Mouse (Mus musculus) limb, embryonic 12.5 days (tissue): Measurements from ENCODE around the gene Ergic1. TPM values are rescaled to one million over a fixed set of nuclear protein-coding genes. Genes with fewer than 3 reads are reported as not detected.

Source experiments
- ATAC-seq: fragments of 200-750 bp; cut with Nextera tagmentation; 2 replicates; pipeline ENCODE4 v1.8.0; 2017; ENCODE audit warnings: low read depth, moderate TSS enrichment; ENCODE audit not compliant: insufficient number of reproducible peaks, insufficient read depth, low FRiP score, low TSS enrichment
- H3K27ac ChIP-seq: fragments of 300-500 bp; sonication (generic); 2 replicates; pipeline ENCODE4 v1.5.1; 2016; ENCODE audit warnings: mild to moderate bottlenecking, moderate library complexity
- H3K27me3 ChIP-seq: fragments of 300-500 bp; sonication (generic); 2 replicates; pipeline ENCODE4 v1.6.1; 2016; ENCODE audit warnings: mild to moderate bottlenecking, moderate library complexity
- H3K36me3 ChIP-seq: fragments of 300-500 bp; sonication (generic); 2 replicates; pipeline ENCODE4 v1.6.1; 2016; ENCODE audit warnings: mild to moderate bottlenecking, moderate library complexity
- H3K4me1 ChIP-seq: fragments of 300-500 bp; sonication (generic); replicated peaks from 2 replicates; pipeline ENCODE4 v1.6.1; 2016
- H3K4me2 ChIP-seq: fragments of 300-500 bp; sonication (generic); 2 replicates; pipeline ENCODE4 v1.6.1; 2016; ENCODE audit warnings: mild to moderate bottlenecking, moderate library complexity
- H3K4me3 ChIP-seq: fragments of 300-500 bp; sonication (generic); replicated peaks from 2 replicates; pipeline ENCODE4 v1.5.1; 2016; ENCODE audit warnings: mild to moderate bottlenecking
- H3K9ac ChIP-seq: fragments of 300-500 bp; sonication (generic); replicated peaks from 2 replicates; pipeline ENCODE4 v1.6.1; 2016; ENCODE audit warnings: mild to moderate bottlenecking, moderate library complexity
- H3K9me3 ChIP-seq: fragments of 300-500 bp; sonication (generic); 2 replicates; pipeline ENCODE4 v1.6.1; 2016; ENCODE audit warnings: mild to moderate bottlenecking, moderate library complexity
- WGBS: fragments of 180-500 bp; shearing (Covaris S2); methylation state at CpG from one replicate; pipeline ENCODE4 v1.1.7; 2016; 5-methylcytosine and 5-hydroxymethylcytosine counted together
- polyA plus RNA-seq: library from polyadenylated mRNA; unstranded; fragments of >200 nt; fragmentation: Nextera tagmentation; extraction: Ambion mirVana; gene quantifications from 2 replicates; pipeline ENCODE4 v1.2.1, GENCODE M21; 2016

The Ergic1 gene
- polyA plus RNA-seq, 1 experiment from 2014 or later, result 90.7 TPM

GRCm38 (mm10) chr17:26564439-26564838, 3.1 kb downstream of the Ergic1 start:
- Histone ChIP-seq H3K36me3 (peaks cover 61% of the 10 kb centered on the region), H3K4me2 (no peak overlapping the region), H3K9me3 (peaks cover 10% of the 10 kb centered on the region; the same call in 1 of the 2 replicates), H3K9ac (no peak overlapping the region), H3K27me3 (no peaks in the 10 kb centered on the region), H3K27ac (no peak overlapping the region), H3K4me1 (peaks cover 18% of the 10 kb centered on the region), H3K4me3 (no peak overlapping the region)
- no peak for ATAC-seq
- WGBS, result 86% methylated on average over 9 of the region's 9 CpGs

- WGBS, result 50% methylated on average over 8 of the region's 8 CpGs
- Histone ChIP-seq H3K4me3 (no peak overlapping the region), H3K36me3 (peaks cover 88% of the 10 kb centered on the region), H3K27ac (no peak overlapping the region), H3K27me3 (no peaks in the 10 kb centered on the region), H3K9ac (no peak overlapping the region), H3K9me3 (peaks cover 10% of the 10 kb centered on the region; the same call in 1 of the 2 replicates), H3K4me1 (peaks cover 8% of the 10 kb centered on the region), H3K4me2 (no peak overlapping the region)
- no peak for ATAC-seq
Observed at GRCm38 (mm10) chr17:26567142-26567817, 6.0 kb downstream of the Ergic1 start.

GRCm38 (mm10) chr17:26567818-26568173, 6.5 kb downstream of the Ergic1 start:
- no peaks in the 10 kb centered on the region for H3K27me3 ChIP-seq
- WGBS, result 95% methylated on average over 4 of the region's 4 CpGs

GRCm38 (mm10) chr17:26569594-26570350, 8.5 kb downstream of the Ergic1 start:
- no peak overlapping the region for H3K9ac ChIP-seq
- H3K9me3 ChIP-seq, result peaks cover 10% of the 10 kb centered on the region; the same call in 1 of the 2 replicates
- H3K4me1 ChIP-seq, result no peaks in the 10 kb centered on the region
- no peak overlapping the region for H3K4me3 ChIP-seq
- H3K27ac ChIP-seq, result 0 out of 2 replicates have a peak overlapping the region, but pooled peaks have one; percentile 12
- WGBS, result 84% methylated on average over 4 of the region's 4 CpGs
- H3K36me3 ChIP-seq, result peaks cover 89% of the 10 kb centered on the region
- no peak overlapping the region for H3K4me2 ChIP-seq
- H3K27me3 ChIP-seq, result no peaks in the 10 kb centered on the region
- no peak for ATAC-seq

More at GRCm38 (mm10) chr17:26567818-26568173, 6.5 kb downstream of the Ergic1 start:
- Histone ChIP-seq H3K4me3 (no peak overlapping the region), H3K9me3 (peaks cover 10% of the 10 kb centered on the region; the same call in 1 of the 2 replicates), H3K27ac (no peak overlapping the region), H3K4me1 (peaks cover 3% of the 10 kb centered on the region), H3K36me3 (peaks cover 90% of the 10 kb centered on the region), H3K4me2 (no peak overlapping the region), H3K9ac (no peak overlapping the region)
- ATAC-seq, result no peak

GRCm38 (mm10) chr17:26570651-26571118, 9.4 kb downstream of the Ergic1 start:
- Histone ChIP-seq H3K27me3 (no peaks in the 10 kb centered on the region), H3K4me2 (no peak overlapping the region), H3K27ac (no peak overlapping the region), H3K9ac (no peak overlapping the region), H3K36me3 (peaks cover 89% of the 10 kb centered on the region), H3K4me1 (0 out of 2 replicates have a peak, but pooled peaks cover 2% of the 10 kb centered on the region), H3K9me3 (peaks cover 10% of the 10 kb centered on the region; the same call in 1 of the 2 replicates), H3K4me3 (no peak overlapping the region)
- WGBS, result 89% methylated on average over 11 of the region's 11 CpGs
- no peak for ATAC-seq

GRCm38 (mm10) chr17:26571377-26571776, 10.1 kb downstream of the Ergic1 start:
- no peak overlapping the region for H3K9ac ChIP-seq
- H3K27ac ChIP-seq, result no peak overlapping the region
- peaks cover 89% of the 10 kb centered on the region for H3K36me3 ChIP-seq
- H3K27me3 ChIP-seq, result no peaks in the 10 kb centered on the region
- no peak for ATAC-seq
- no peak overlapping the region for H3K4me3 ChIP-seq
- peaks cover 3% of the 10 kb centered on the region; the same call in 1 of the 2 replicates for H3K9me3 ChIP-seq
- peaks cover 9% of the 10 kb centered on the region; the same call in 1 of the 2 replicates for H3K4me1 ChIP-seq
- H3K4me2 ChIP-seq, result no peak overlapping the region
- WGBS, result 89% methylated on average over 3 of the region's 3 CpGs

- Histone ChIP-seq H3K36me3 (peaks cover 87% of the 10 kb centered on the region), H3K4me3 (no peak overlapping the region), H3K4me1 (peaks cover 11% of the 10 kb centered on the region; the same call in 1 of the 2 replicates), H3K27ac (no peak overlapping the region), H3K27me3 (no peaks in the 10 kb centered on the region), H3K9me3 (no peaks in the 10 kb centered on the region), H3K9ac (no peak overlapping the region), H3K4me2 (no peak overlapping the region)
- WGBS, result 92% methylated on average over 11 of the region's 11 CpGs
- no peak for ATAC-seq
Observed at GRCm38 (mm10) chr17:26572265-26572664, 11.0 kb downstream of the Ergic1 start.

- WGBS, result 89% methylated on average over 11 of the region's 11 CpGs
- Histone ChIP-seq H3K4me3 (no peak overlapping the region), H3K27ac (no peak overlapping the region), H3K36me3 (peaks cover 82% of the 10 kb centered on the region), H3K27me3 (no peaks in the 10 kb centered on the region), H3K9me3 (no peaks in the 10 kb centered on the region), H3K9ac (no peak overlapping the region), H3K4me1 (peaks cover 15% of the 10 kb centered on the region; the same call in 1 of the 2 replicates), H3K4me2 (no peak overlapping the region)
- ATAC-seq, result no peak
Observed at GRCm38 (mm10) chr17:26574118-26574517, 12.8 kb downstream of the Ergic1 start.

GRCm38 (mm10) chr17:26574701-26575100, 13.4 kb downstream of the Ergic1 start:
- H3K36me3 ChIP-seq, result peaks cover 76% of the 10 kb centered on the region
- H3K27ac ChIP-seq, result no peak overlapping the region
- H3K4me1 ChIP-seq, result peaks cover 15% of the 10 kb centered on the region; the same call in 1 of the 2 replicates
- H3K4me3 ChIP-seq, result no peak overlapping the region
- H3K9ac ChIP-seq, result no peak overlapping the region
- no peaks in the 10 kb centered on the region for H3K27me3 ChIP-seq
- no peak for ATAC-seq
- H3K4me2 ChIP-seq, result no peak overlapping the region
- no peaks in the 10 kb centered on the region for H3K9me3 ChIP-seq
- WGBS, result 91% methylated on average over 5 of the region's 5 CpGs

- Histone ChIP-seq H3K36me3 (peaks cover 72% of the 10 kb centered on the region), H3K9me3 (no peaks in the 10 kb centered on the region), H3K4me1 (peaks cover 15% of the 10 kb centered on the region; the same call in 1 of the 2 replicates), H3K27ac (no peak overlapping the region), H3K4me3 (no peak overlapping the region), H3K4me2 (no peak overlapping the region), H3K9ac (no peak overlapping the region), H3K27me3 (no peaks in the 10 kb centered on the region)
- 88% methylated on average over 12 of the region's 12 CpGs for WGBS
- no peak for ATAC-seq
Observed at GRCm38 (mm10) chr17:26575786-26576690, 14.7 kb downstream of the Ergic1 start.
